Mouse (Mus musculus) kidney, adult 2 months (tissue): ENCODE results near the gene Evc2. TPM values are rescaled to one million over a fixed set of nuclear protein-coding genes. Genes with fewer than 3 reads are reported as not detected.

Source experiments
- DNase-seq: peaks from one replicate; pipeline ENCODE4 v3.0.0; 2021
- H3K27ac ChIP-seq: fragments of 200-500 bp; 2 replicates; pipeline ENCODE4 v1.5.1; 2012; ENCODE audit warnings: low read depth, low read length, control low read depth, inconsistent platforms; ENCODE audit not compliant: insufficient read depth
- H3K27me3 ChIP-seq: fragments of 200-500 bp; replicated peaks from 2 replicates; pipeline ENCODE4 v1.6.1; 2012; ENCODE audit warnings: mild to moderate bottlenecking, moderate library complexity, low read length, inconsistent platforms; ENCODE audit not compliant: control insufficient read depth, insufficient read depth
- H3K36me3 ChIP-seq: fragments of 200-500 bp; 2 replicates; pipeline ENCODE4 v1.6.1; 2012; ENCODE audit warnings: mild to moderate bottlenecking, moderate library complexity, low read length, inconsistent platforms; ENCODE audit not compliant: control insufficient read depth, insufficient read depth
- H3K4me1 ChIP-seq: fragments of 200-500 bp; 2 replicates; pipeline ENCODE4 v1.6.1; 2011; ENCODE audit warnings: low read length; ENCODE audit not compliant: control insufficient read depth, insufficient read depth
- H3K4me3 ChIP-seq: fragments of 200-500 bp; 2 replicates; pipeline ENCODE4 v1.5.1; 2011; ENCODE audit warnings: mild to moderate bottlenecking, low read depth, low read length, control low read depth; ENCODE audit not compliant: insufficient read depth
- CTCF ChIP-seq: fragments of 200-500 bp; conservative IDR thresholded peaks from 2 replicates; pipeline ENCODE4 v1.5.1; 2011; ENCODE audit warnings: low read depth, mild to moderate bottlenecking, control low read depth, low read length, moderate library complexity, mixed read lengths; ENCODE audit not compliant: insufficient read depth, insufficient read length
- POLR2A ChIP-seq: fragments of 200-500 bp; IDR thresholded peaks from one replicate; pipeline ENCODE4 v1.6.1; 2011; ENCODE audit warnings: low read depth, low read length, control low read depth
- WGBS: fragments of 180-500 bp; shearing (Covaris S2); methylation state at CpG from one replicate; pipeline ENCODE4 v1.1.7; 2018; 5-methylcytosine and 5-hydroxymethylcytosine counted together
- polyA plus RNA-seq: library from polyadenylated mRNA; depleted of rRNA; stranded (reverse); fragments of >200 nt; gene quantifications from 2 replicates; pipeline ENCODE4 v1.2.3, GENCODE M21; 2012

Evc2 gene
- polyA plus RNA-seq, 1 experiment: 29.0 TPM

DNA sequence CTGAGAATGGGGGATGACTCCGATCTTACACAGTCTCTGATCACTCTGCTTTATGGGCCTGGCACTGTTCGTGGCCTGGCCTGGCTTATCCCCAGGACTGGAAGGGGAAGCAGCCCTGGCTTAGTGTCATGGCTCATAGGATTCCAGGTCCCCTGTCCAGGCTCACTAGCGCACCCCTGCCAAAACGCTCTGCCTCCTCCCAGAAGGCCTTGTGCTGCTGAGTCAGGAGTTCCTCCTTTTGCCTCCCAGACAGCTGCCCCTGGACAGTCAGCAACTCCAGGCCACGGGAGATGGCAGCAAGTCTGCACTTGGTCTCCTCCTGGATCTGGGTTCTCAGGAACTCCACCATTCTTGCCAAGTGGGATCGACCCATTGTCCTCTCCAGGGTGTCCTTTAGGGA lies 19.6 kb upstream of the Evc2 start:
- TF ChIP-seq POLR2A: no peak
- no peak for TF ChIP-seq CTCF
- Histone ChIP-seq H3K4me1 (no peaks in the 10 kb centered on the region), H3K27ac (no peak overlapping the region), H3K36me3 (peaks cover 6% of the 10 kb centered on the region), H3K27me3 (no peaks in the 10 kb centered on the region), H3K4me3 (no peak overlapping the region)
- peak; percentile 54 for DNase-seq
- WGBS: 53% methylated on average over 6 of the region's 6 CpGs

DNA sequence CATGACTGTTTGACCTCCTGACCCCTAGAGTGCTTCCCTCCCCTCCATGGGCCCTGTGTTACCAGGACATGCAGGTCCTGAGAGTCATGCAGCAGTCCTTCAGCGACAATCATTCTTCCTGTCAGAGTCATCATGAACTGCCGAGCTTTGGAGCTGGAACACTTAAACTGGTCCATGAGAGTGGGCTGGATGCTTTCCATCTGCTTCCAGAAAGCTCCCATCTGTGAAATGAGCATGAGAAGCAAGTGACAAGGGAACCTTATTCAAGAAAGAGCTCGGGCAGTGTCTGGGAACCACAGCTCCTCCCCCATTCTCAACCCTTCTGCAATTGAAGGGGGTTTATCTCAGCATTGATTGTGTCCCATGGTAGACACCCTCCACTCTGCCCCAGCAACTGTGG lies 18.1 kb upstream of the Evc2 start:
- peaks cover 6% of the 10 kb centered on the region for H3K36me3 ChIP-seq

DNA sequence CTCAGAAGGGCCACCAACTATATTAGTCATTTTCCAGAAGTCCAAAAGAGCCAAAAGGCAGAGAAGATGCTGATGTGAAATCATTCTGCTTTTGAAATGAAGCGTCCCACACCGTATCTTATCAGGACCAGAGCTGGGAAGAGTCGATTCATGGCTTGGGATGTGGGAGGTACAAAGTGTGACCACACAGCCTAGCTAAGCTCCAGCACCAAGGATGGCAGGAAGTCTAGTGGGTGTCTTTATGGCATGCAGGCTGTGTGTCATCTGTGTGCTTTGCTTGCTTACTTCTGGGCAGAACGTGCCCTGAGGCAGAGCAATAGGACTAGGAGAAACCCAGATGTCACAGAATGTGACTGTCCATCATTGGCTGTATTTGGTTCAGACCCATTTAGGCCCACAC lies 17.5 kb upstream of the Evc2 start:
- no peak for DNase-seq
- 93% methylated on average over 4 of the region's 4 CpGs for WGBS
- Histone ChIP-seq H3K27ac (no peak overlapping the region), H3K4me1 (no peaks in the 10 kb centered on the region), H3K4me3 (no peak overlapping the region), H3K36me3 (peaks cover 5% of the 10 kb centered on the region), H3K27me3 (no peaks in the 10 kb centered on the region)
- TF ChIP-seq POLR2A (no peak), CTCF (no peak)

More for the DNA sequence above, 18.1 kb upstream of the Evc2 start:
- Histone ChIP-seq H3K4me3 (no peak overlapping the region), H3K4me1 (no peaks in the 10 kb centered on the region), H3K27ac (no peak overlapping the region), H3K27me3 (no peaks in the 10 kb centered on the region)
- WGBS: 68% methylated on average over 3 of the region's 3 CpGs
- DNase-seq: no peak
- TF ChIP-seq POLR2A (no peak), CTCF (no peak)

DNA sequence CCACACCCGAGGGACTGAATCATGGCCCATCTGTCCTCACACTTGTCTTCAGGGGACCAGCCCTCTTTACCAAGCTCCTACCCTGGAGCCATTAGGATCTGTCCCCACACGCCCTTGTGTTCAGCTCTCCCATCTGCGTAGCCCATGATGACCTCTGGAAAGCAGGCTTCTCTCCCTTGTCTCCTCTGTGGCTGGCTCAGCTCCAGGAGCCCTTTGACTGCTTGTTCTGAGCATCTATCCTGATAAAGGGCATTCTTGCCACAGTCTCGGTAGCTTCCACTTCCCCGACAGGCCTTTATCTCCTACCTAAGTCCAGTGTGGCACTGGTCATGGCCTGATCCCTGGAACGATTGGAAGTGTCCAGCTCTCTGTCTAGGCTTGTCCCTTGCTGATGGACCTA lies 11.6 kb upstream of the Evc2 start:
- DNase-seq: peak; percentile 67
- TF ChIP-seq POLR2A: no peak
- WGBS: 67% methylated on average over 6 of the region's 6 CpGs
- H3K4me1 ChIP-seq: peaks cover 15% of the 10 kb centered on the region
- peaks cover 2% of the 10 kb centered on the region for H3K36me3 ChIP-seq
- H3K27ac ChIP-seq: no peak overlapping the region
- no peak overlapping the region for H3K4me3 ChIP-seq
- no peaks in the 10 kb centered on the region for H3K27me3 ChIP-seq

DNA sequence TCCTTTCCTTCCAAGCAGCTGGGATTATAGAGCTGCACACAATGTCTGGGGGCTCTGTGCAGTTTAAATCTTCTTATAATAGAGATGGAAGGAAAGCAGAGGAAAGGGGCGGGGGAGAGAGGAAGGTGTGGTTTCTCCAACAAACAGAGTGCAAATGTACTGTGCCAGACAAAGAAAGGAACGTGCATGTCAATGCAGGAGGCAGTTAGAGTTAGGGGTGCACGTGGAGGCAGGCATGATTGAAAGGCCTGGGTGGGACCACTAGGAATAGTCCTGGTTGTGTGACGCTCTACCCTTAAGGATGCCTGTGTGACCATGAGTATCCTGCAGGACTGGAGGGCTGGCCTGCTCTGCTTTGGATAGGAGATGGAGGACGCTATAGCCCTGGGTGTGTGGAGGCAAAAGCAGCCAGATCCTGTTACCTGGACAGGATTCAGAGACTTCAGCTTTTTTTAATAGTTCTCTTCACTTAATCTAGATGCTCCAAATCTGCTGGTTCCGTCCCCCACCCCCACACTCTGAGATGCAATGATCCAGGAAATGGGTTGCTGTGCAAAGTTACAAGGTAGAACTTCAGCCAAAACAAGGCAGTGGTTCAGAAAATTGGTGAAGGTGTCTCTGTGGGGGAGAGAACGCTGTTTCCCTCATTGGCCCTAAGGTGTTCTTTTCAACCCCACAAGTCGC lies 7.7 kb upstream of the Evc2 start:
- H3K4me3 ChIP-seq: no peak overlapping the region
- 49% methylated on average over 8 of the region's 8 CpGs for WGBS
- DNase-seq: no peak
- peaks cover 44% of the 10 kb centered on the region for H3K4me1 ChIP-seq
- TF ChIP-seq CTCF: no peak
- H3K27me3 ChIP-seq: no peaks in the 10 kb centered on the region
- H3K27ac ChIP-seq: peak overlapping the region; percentile 88
- H3K36me3 ChIP-seq: no peaks in the 10 kb centered on the region; the same call in 1 of the 2 replicates

DNA sequence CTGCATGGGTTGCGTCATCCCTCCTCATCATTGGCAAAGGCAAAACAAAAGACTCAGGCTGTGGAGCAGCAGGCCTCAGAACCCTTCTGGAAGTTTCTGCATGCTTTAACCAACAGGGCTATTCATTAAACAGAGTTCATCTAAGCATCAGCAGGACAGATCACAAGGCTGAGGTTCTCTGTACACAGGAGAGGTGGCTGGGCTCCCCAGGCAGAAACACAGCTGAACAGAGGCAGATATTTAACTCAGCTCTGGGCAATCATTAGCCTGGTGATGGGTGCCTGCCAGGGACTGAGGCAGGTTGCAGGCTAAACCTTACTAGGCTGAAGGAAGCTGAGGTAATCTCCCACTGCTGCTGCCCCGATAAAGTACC lies 7.2 kb upstream of the Evc2 start:
- no peaks in the 10 kb centered on the region; the same call in 1 of the 2 replicates for H3K36me3 ChIP-seq
- H3K4me3 ChIP-seq: no peak overlapping the region
- H3K27me3 ChIP-seq: no peaks in the 10 kb centered on the region
- peak; percentile 97 for DNase-seq
- TF ChIP-seq POLR2A (no peak), CTCF (no peak)
- WGBS: 32% methylated on average over 2 of the region's 2 CpGs
- H3K4me1 ChIP-seq: peaks cover 44% of the 10 kb centered on the region
- H3K27ac ChIP-seq: peak overlapping the region; percentile 88

DNA sequence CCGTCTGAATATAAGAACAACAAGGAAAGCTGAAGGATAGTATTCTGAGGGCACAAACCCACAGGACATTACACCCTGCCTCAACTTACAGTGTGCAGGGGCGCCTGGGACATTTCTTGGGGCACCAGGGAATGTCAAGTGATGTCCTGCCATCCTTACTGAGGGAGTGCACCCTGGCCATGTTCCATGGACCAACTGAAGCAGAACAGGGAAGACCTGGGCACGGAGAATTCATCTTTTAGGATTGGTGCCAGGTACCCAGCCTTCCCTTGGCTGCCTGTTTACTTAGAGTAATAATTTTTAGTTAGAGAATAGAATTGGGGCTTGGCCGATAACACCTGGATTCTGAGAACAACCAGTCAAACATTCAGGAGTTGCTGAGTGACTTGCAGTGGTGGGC lies 6.2 kb upstream of the Evc2 start:
- Histone ChIP-seq H3K36me3 (no peaks in the 10 kb centered on the region), H3K4me3 (no peak overlapping the region), H3K4me1 (peaks cover 44% of the 10 kb centered on the region), H3K27me3 (no peaks in the 10 kb centered on the region), H3K27ac (peak overlapping the region; percentile 75)
- TF ChIP-seq CTCF (no peak), POLR2A (no peak)
- WGBS: 49% methylated on average over 4 of the region's 4 CpGs
- peak; percentile 92 for DNase-seq
